Mouse (Mus musculus) testis, adult 2 months (tissue): Measurements from ENCODE around the gene Smbd1. TPM values are rescaled to one million over a fixed set of nuclear protein-coding genes. Genes with fewer than 3 reads are reported as not detected.

ENCODE experiments used
- H3K27ac ChIP-seq: fragments of 200-500 bp; 2 replicates; pipeline ENCODE4 v1.5.1; 2012; ENCODE audit warnings: low read depth, low read length; ENCODE audit not compliant: control insufficient read depth, insufficient read depth
- H3K27me3 ChIP-seq: fragments of 200-500 bp; 2 replicates; pipeline ENCODE4 v1.6.1; 2012; ENCODE audit warnings: mild to moderate bottlenecking, low read length, moderate library complexity; ENCODE audit not compliant: control insufficient read depth, insufficient read depth
- H3K36me3 ChIP-seq: fragments of 200-500 bp; 2 replicates; pipeline ENCODE4 v1.6.1; 2012; ENCODE audit warnings: mild to moderate bottlenecking, low read length; ENCODE audit not compliant: control insufficient read depth, insufficient read depth
- H3K4me1 ChIP-seq: fragments of 200-500 bp; 2 replicates; pipeline ENCODE4 v1.6.1; 2012; ENCODE audit warnings: low read length; ENCODE audit not compliant: control insufficient read depth, insufficient read depth
- H3K4me3 ChIP-seq: fragments of 200-500 bp; 2 replicates; pipeline ENCODE4 v1.5.1; 2012; ENCODE audit warnings: low read depth, mild to moderate bottlenecking, low read length, moderate library complexity, mixed read lengths; ENCODE audit not compliant: control insufficient read depth
- CTCF ChIP-seq: fragments of 200-500 bp; IDR thresholded peaks from 2 replicates; pipeline ENCODE4 v1.5.1; 2012; ENCODE audit warnings: low read depth, mild to moderate bottlenecking, inconsistent platforms, low read length, moderate library complexity; ENCODE audit not compliant: control insufficient read depth, insufficient read depth, insufficient replicate concordance
- POLR2A ChIP-seq: fragments of 200-500 bp; IDR thresholded peaks from 2 replicates; pipeline ENCODE4 v1.6.1; 2012; ENCODE audit warnings: low read depth, mild to moderate bottlenecking, inconsistent platforms, low read length, moderate library complexity; ENCODE audit not compliant: control insufficient read depth
- polyA plus RNA-seq: library from polyadenylated mRNA; depleted of rRNA; stranded (reverse); fragments of >200 nt; gene quantifications from 2 replicates; pipeline ENCODE4 v1.2.3, GENCODE M21; 2012

The Smbd1 gene
- polyA plus RNA-seq, 1 experiment = not detected

DNA sequence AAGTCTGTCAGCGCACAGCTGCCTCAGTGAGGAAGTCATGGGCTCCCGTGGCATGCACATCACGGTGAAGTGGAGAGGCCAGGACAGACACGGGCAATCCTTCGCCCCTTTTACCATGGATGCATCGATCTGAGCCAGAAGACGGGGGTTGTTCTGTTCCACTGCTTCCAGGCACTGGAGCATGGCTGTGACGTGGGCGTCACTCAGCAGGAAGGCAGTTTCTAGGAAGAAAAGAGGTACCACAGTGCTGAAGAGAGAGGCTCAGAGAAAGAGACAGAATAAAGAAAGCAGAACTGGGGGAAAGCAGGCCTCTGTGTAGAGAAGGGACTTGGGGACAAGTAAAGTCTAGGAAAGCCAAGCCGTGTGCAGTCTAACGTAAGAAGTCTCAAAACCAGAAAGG is 36.8 kb upstream of the Smbd1 start:
- no peaks in the 10 kb centered on the region for H3K27me3 ChIP-seq
- H3K4me3 ChIP-seq = no peak overlapping the region
- no peak overlapping the region for H3K27ac ChIP-seq
- no peaks in the 10 kb centered on the region for H3K4me1 ChIP-seq
- no peak for TF ChIP-seq POLR2A
- no peak for TF ChIP-seq CTCF
- H3K36me3 ChIP-seq = peaks cover 1% of the 10 kb centered on the region

DNA sequence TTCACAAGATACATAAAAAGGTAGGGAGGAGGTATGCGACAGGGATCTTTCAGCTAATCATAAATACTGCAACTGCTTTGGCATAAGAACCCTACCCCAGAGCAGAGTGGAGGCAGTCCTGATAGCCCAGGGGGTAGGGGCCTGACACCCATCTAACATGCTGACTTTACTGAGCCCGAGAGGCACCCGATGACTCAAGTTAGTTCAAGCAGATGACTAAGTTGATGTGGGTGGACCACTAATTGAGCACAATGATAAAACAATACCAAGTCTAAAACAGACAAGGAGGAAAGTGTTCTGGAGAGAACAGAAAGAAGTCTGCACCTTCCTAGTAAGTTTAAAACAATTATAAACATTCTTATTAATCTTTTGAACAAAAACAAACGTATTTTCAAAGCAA is 21.2 kb upstream of the Smbd1 start:
- Histone ChIP-seq H3K27ac (no peak overlapping the region), H3K36me3 (peaks cover 3% of the 10 kb centered on the region), H3K4me1 (peaks cover 5% of the 10 kb centered on the region; the same call in 1 of the 2 replicates), H3K4me3 (no peak overlapping the region), H3K27me3 (no peaks in the 10 kb centered on the region)
- TF ChIP-seq CTCF (no peak), POLR2A (no peak)

GRCm38 (mm10) chr16:32829104-32829503 is 18.8 kb upstream of the Smbd1 start:
- TF ChIP-seq POLR2A = no peak
- no peak for TF ChIP-seq CTCF
- Histone ChIP-seq H3K27ac (no peak overlapping the region), H3K4me1 (peaks cover 5% of the 10 kb centered on the region; the same call in 1 of the 2 replicates), H3K27me3 (no peaks in the 10 kb centered on the region), H3K4me3 (no peak overlapping the region), H3K36me3 (peaks cover 3% of the 10 kb centered on the region; the same call in 1 of the 2 replicates)

DNA sequence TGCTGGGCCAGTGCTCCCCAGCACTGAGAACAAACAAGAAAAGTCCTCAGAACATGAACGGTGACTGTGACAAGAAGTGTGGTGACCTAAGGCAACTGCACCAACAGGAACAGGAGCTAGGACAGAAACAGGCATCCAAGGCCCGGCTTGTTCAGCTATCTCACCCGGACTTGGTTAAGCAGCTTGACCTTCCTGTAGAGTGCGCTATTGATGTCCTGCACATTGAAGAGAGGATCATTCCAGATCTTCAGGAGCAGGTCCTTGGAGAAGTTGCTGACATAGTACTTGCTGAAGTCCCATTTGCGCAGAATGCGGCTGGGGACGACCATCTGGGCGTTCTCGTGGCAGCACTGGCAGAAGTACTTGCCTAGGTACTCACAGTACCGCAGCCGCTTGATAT is 16.2 kb upstream of the Smbd1 start:
- peaks cover 7% of the 10 kb centered on the region; the same call in 1 of the 2 replicates for H3K36me3 ChIP-seq
- TF ChIP-seq POLR2A = no peak
- TF ChIP-seq CTCF = no peak
- H3K27me3 ChIP-seq = no peaks in the 10 kb centered on the region
- H3K27ac ChIP-seq = no peak overlapping the region
- no peak overlapping the region for H3K4me3 ChIP-seq
- H3K4me1 ChIP-seq = peaks cover 5% of the 10 kb centered on the region; the same call in 1 of the 2 replicates

GRCm38 (mm10) chr16:32825380-32825779 is 15.1 kb upstream of the Smbd1 start:
- H3K27ac ChIP-seq = no peak overlapping the region
- peaks cover 7% of the 10 kb centered on the region; the same call in 1 of the 2 replicates for H3K36me3 ChIP-seq
- no peaks in the 10 kb centered on the region for H3K27me3 ChIP-seq
- TF ChIP-seq CTCF (no peak), POLR2A (no peak)
- peaks cover 5% of the 10 kb centered on the region; the same call in 1 of the 2 replicates for H3K4me1 ChIP-seq
- H3K4me3 ChIP-seq = no peak overlapping the region

- Histone ChIP-seq H3K27ac (no peak overlapping the region), H3K4me3 (no peak overlapping the region), H3K4me1 (peaks cover 5% of the 10 kb centered on the region; the same call in 1 of the 2 replicates), H3K36me3 (peaks cover 7% of the 10 kb centered on the region; the same call in 1 of the 2 replicates), H3K27me3 (no peaks in the 10 kb centered on the region)
- no peak for TF ChIP-seq POLR2A
- TF ChIP-seq CTCF = no peak
Observed at GRCm38 (mm10) chr16:32824061-32824460, 13.8 kb upstream of the Smbd1 start.

DNA sequence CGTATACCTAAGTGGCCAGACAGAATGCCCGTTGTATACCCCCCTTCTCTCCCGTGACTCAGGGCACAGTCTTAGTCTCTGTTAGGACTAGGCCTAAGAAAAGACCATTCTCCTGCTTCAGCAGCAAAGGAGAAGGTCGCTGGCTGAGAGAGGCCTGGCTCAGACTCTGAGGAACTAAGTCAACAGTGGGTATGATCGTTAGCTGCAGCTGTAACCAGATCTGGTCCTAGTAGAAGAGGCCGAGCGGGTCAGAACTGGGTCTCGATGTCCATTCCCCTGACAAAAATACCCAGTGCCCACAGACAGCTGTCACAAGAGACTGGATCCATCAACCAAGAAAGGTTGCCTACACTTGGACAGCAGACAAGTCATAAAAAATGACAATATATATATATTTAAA is 13.2 kb upstream of the Smbd1 start:
- Histone ChIP-seq H3K36me3 (peaks cover 7% of the 10 kb centered on the region; the same call in 1 of the 2 replicates), H3K27me3 (no peaks in the 10 kb centered on the region), H3K27ac (no peak overlapping the region), H3K4me1 (peaks cover 2% of the 10 kb centered on the region; the same call in 1 of the 2 replicates), H3K4me3 (no peak overlapping the region)
- no peak for TF ChIP-seq POLR2A
- TF ChIP-seq CTCF = no peak
